Mouse (Mus musculus) left cerebral cortex, postnatal 25 days (tissue): ENCODE measurements around the gene Eya2. TPM values are rescaled to one million over a fixed set of nuclear protein-coding genes. Genes with fewer than 3 reads are reported as not detected.

Experiments
- DNase-seq, 2 experiments: peaks; one replicate each; pipeline ENCODE4 v3.0.0; 2022; ENCODE audit warnings: low spot score in 2 of 2, mixed read lengths in 1 of 2
- intact Hi-C: fragments of 180-260 bp; cut with DNase I; formaldehyde crosslinking; loops from one replicate; pipeline ENCODE4 v1.15.1; 2025
- total RNA-seq, 2 experiments: library from RNA; stranded (reverse); gene quantifications; 2 replicates each; pipeline ENCODE4 v1.2.3; 2021

The Eya2 gene
- total RNA-seq, 2 experiments from 2014 or later, result 3.5 to 3.6 TPM

DNA sequence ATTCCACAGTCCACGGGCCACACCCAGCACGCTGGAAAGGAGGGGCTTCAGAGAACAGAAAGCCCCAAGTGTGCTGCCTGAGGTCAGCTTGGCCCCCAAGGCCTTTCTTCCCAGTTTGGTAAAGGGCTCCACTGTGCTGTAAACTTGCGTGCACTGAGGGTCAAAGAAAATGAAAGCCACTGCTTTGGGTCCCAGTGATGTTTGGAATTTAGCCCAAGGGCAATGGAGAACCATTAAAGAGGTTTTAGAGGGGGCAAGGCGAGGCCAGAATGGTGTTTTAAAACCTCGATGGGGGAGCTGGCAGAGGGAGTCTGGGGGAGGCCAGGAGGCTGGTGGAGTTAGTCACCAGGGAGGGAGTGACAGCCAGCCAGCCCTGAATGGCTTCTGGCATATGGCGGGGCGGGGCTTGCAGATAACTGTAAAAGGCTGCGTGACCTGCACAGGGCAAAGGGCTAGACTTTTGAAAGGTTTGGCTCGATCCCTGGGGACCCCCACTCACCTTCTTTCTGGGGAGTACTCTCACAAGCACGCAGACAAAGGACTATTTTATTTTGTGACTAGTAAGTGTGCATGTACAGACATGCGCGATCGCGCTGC is 47.2 kb downstream of the Eya2 start:
- no peak for DNase-seq
- intact Hi-C loops, result no loop called here

DNA sequence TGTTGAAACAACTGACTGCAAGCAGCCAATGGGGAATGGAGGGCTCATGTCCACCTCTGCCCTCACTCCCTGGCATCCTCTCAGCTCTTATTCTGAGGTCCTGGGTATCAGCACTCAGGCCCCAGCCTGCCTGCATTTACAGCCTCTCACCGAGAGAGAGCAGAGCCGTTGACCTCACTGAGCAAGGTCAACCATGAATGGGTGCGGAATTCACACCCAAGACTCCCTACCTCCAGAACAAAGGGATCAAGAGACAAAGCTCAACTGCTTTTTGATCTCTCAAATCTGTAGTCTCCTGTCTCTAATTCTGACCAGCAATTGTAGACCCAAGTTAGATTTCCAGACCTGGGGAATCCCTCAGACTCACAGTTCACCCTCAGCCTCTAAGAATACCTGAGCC is 48.8 kb downstream of the Eya2 start:
- intact Hi-C loops, result no loop called here
- no peak for DNase-seq

DNA sequence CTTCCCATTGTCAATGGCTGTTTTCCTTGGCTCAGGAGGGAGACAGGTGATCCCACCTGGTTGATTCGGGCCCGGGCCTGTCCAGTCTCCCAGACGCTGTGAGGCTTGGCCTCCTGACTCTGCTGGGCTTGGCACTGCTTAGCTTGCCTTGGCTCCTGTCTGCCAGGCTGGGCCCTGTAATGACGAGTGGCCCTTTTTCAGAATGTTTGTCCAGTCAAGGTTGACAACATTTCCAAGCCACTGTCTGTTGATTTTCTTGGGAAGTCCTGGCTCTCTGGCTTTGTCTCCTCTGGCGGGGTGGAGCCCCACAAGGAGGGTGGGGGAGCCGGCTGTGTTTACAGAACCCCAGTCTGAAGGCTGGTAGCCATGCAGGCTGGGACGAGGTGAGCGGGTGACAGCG is 49.2 kb downstream of the Eya2 start:
- intact Hi-C loops, result no loop called here
- DNase-seq, result no peak

DNA sequence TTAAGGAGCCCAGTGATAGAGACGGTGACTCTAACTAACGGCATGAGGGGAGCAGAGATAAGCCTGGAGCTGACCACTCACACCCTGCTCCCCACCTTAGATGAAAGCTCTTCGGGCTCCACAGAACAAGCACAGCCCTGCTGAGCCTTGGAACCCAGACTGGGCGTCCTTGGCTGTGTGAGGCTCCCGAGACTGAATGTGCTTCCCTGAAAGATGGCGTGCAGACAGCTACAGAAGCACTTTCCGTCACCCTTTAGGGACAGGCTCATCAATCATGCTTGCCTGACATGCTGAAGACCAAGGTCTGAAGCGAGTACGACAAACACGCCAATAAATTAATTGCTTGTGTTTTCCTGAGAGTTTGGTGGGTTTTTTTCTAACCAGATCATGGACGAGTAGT is 56.2 kb downstream of the Eya2 start:
- intact Hi-C loops, result no loop called here
- no peak for DNase-seq

DNA sequence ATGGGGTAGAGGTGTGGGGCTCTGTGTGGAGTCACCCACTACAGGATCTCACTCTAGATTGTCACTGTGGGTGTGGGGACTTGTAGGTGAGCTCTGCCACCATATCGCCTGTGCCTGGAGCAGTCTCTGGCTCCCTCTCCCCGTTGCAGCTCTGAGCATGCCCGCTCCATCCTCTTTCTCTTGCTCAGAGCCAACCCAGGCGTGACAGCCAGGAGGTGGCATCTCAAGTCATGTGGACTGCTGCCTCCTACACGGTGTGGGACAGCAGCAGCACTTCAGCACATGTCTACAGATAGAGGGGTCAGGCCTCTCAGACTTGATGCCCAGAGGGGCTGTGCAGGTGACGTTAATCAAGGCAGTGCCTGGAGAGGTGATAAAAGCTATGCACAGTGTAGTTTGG is 57.4 kb downstream of the Eya2 start:
- peak in 1 of 2 experiments; percentile 41 for DNase-seq
- intact Hi-C loops, result no loop called here

DNA sequence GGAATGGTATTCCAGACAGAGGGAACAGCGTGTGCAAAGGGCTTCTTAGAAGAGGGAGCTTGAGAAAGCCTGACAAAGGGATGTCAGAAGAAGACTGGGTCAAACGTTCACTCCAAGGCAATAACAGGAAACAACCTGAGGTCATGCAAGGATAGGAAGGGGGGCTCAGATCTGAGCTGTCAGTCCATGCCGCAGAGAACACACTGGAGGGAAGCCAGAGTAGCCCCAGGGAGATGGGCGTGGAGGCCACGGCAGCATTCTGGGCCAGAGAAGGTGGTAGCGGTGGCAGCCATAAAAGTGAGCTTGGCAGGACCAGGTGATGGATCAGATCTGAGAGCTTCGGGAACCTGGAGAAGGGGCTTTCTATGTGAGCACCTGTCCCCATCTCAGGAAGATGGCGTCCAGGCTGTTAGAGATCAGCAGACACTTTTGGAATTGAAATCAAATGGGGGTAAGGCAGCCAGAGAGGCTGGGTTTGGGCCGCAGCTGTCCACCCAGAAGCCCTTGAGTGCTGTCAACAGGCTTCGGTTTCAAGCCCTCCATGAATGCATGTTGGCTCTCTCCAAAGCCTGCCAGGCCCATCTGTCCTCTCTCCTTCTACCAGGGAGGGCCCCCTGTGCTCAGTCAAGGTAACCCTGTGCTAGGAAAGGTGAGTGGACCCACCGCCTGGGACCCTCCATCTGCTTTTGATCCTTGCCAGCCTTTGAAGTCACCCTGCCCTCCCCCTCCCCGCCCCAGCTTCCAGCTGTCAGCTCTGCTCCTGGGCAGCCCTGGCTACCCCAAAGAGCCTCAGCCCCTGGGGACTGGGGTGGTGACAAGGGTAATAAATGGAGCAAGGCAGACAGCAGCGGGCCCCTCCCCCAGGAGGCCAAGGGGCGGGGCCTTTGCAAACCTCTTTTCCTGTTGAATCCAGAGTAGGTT is 58.4 kb downstream of the Eya2 start:
- intact Hi-C loops, result no loop called here

DNA sequence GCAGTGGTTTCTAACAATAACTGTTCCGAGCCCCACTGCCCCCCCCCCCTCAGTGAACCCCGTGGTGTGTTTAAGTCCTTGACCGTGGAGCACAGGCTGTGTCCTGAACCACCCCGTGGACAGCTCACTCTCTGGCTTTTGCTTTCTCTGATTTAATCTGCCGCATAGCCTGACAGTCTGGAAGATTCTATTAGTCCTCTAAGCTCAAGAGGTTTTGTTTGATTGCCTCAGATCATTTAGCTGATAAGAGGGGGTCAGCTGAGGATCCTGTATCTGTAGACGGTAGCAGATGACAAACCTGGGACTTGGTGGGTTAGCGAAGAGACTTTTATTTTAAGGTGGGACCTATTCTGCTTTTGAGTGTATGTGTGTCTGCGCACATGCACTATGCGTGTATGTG is 59.3 kb downstream of the Eya2 start:
- intact Hi-C loops, result no loop called here

More for the DNA sequence above, 58.4 kb downstream of the Eya2 start:
- DNase-seq, result no peak

DNA sequence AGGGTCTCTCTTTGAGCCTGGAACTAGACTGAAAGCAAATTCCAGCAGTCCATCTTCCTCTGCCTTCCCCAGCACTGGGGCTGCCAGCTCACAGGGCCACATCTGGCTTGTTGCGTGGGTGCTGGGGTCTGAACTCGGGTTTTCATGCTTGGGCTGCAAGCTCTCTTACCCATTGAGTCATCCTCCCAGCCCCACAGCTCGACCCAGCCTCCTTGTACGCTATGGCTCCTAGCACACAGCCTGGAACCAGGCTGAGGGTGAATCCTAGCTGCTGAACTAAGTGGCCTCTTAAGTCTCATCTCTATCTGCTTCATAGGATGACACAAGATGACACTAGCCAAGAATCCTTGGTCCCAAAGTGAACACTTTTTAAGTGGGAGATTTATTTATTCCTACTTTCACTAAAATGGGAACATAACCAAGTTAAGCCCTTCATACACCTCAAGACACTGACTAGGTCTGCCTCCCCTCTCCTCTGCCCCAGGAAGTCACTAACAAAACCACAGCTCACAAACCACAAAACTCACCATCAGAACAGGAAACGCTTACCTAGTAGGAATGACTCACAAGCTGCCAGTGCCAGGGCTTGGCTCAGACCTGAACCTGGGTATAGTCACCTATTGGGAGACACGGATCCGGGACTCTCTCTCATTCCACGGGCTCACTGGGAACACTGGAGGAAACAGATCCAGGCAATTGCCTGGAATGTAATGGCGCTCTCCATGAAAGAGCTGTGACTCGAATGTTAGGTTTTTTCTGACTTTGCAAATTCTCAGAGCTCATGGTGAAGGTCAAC is 60.1 kb downstream of the Eya2 start:
- no peak for DNase-seq
- intact Hi-C loops, result no loop called here

More for the DNA sequence above, 59.3 kb downstream of the Eya2 start:
- no peak for DNase-seq

DNA sequence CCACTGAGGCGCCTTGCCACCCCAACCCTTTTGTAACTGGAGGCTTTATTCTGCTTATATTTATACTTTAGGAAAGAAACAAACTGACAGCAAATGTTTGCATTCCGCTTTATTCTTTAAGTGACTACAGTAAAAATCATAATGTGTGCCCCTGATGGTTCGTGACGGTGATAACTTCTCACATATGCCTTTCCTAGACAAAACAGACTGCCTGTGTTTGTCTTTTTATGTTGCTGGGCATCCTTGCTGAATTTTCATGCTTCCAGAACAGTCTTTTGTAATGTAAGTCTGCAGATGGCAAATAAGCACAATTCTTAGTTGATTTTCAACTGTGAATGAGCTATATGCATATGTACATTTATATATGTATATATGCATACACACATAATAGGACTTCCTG is 61.7 kb downstream of the Eya2 start:
- intact Hi-C loops, result no loop called here
- DNase-seq, result no peak

DNA sequence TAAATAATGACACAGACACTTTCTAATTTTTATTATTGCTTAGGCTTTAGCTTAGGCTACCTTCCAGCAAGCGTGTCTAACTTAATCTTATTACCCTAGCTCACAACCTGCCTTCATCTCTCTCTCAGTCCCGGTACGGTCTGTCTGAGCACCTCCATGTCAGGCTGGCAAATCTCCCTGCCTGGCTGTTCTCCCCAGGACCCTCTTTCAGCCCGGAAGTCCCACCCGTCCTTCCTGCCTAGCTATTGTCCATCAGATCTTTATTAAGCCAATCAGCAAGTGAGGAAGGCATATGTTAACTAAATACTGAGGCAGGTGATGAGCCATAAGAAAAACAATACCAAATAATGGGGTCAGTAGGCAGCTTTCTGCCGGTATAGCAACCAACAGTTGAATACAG is 62.1 kb downstream of the Eya2 start:
- intact Hi-C loops, result no loop called here
- DNase-seq, result no peak

DNA sequence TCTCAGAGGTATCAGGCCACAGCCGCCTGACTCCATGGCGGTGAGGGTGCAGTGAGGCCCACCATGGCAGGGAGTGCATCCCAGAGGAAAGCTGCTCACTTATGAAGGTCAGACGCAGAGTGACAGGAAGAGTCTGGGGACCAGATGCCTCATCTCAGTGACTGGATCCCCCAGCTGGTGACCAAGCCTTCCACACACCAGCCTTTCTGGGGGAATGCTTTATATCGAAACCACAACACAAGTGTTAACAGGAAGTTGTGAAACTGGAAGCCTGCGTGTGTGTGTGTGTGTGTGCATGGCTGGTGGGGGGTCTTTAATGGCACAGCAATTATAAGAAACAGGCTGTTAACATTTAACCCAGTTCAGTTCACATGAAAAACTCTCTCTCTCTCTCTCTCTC is 64.7 kb downstream of the Eya2 start:
- intact Hi-C loops, result no loop called here
- DNase-seq, result no peak

DNA sequence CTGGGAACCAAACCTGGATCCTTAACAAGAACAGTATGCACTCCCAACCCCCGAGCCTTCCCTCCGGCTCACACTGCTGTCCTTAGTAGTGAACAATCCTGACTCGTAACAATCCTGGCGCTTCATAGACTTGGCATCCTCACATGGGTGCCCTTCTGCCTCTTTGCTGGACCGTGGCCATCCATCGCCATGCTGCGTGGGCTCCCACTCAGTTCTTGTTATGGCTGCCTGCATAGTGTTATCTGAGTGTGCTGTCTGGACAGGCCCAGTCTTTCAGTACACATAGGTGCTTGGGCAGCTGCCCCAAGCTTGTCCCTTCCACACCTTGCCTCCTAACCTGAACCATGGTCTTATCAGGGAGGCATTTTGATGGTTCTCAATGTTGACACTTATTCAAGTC is 68.4 kb downstream of the Eya2 start:
- intact Hi-C loops, result no loop called here
- no peak for DNase-seq

DNA sequence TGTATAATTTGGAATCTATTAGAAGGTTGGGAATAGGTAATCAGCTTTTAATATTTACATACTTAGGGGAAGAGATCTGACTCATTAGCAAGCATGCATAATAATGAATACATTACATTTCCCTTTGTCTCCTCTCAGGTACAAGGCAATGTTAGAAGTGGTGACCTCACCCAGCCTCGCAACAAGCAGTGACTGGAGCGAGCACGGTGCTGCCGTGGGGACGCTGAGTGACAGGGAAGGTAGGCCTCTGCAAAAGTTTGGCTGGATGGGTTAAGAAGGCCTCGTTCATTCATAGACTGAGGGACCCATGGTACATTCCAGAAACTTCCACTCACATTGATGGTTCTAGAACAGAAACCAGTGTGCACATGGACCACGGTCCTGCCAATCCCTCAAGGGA is 69.8 kb downstream of the Eya2 start:
- intact Hi-C loops, result no loop called here
- DNase-seq, result no peak

DNA sequence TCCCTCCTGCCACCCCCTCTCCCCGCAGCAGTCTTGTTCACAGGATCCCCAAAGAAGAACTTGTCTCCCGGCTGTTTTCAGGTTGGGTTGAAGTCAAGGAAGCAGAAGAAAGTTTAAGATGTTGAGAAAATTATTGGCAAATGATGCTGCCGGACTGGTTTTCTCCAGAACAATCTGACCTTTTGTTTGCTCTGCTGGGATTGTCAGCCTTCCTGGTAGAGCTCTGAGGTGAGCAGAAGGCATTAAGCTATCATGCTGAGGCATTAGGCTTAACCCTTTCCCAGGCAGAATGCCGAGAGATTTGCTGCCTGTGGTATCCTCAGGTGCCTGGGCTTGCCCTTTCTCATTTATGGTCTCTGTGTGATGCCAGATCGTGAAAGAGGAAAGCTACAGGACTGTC is 70.3 kb downstream of the Eya2 start:
- no peak for DNase-seq
- intact Hi-C loops, result no loop called here

DNA sequence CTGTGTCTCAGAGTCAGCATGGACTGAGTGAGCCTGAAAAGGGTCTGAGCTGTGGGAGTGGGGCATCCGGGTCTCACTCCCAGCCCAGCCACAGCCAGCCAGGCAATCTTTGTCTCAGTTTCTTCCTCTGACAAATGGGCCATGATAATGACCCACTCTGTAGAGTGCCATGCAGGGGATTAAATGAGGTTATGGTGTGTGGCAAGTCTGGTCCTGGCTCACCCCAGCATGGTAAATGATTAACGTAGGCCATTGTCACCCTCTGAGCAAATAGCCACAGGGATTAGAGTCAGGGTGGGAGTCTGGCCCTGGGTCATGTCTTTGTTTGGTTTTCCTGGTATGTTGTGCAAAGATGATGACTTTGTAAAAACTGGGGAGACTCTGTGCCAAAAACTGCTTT is 72.3 kb downstream of the Eya2 start:
- DNase-seq, result no peak
- intact Hi-C loops, result no loop called here

DNA sequence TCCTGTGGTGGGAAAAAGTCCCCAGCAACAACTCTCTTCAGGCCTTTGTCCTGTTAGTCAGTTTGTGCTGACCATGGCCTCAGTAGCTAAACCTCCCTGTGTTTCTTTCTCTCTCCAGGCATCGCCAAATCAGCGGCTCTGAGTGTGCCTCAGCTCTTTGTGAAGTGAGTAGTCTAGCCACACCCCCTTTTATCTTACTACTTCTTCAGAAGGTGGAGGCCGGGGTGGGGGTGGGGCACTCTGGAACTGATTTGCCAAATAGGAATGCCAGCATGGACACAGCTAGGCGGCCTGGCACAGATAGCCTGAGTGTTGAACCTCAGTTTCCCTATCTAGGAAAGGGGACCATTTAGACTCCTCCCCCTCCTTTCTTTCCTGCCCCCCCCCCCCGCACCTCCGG is 87.9 kb downstream of the Eya2 start:
- intact Hi-C loops, result no loop called here
- no peak for DNase-seq

DNA sequence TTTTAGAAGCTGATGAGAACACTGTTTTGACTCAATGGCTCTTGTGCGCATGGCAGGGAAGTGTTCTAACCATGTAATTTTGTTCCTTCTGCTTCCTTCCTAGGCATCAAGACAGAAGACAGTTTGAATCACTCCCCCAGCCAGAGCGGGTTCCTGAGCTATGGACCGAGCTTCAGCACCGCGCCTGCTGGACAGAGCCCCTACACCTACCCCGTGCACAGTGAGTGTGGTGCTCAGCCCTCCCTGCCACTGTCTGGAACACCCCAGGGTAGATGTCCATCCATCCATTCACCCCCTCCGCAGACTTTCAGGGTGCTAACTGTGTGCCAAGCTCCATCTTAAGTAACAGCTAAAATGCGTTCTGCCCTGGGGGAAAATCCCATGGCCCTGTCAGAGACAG is 92.7 kb downstream of the Eya2 start:
- DNase-seq, result no peak
- intact Hi-C loops, result no loop called here

DNA sequence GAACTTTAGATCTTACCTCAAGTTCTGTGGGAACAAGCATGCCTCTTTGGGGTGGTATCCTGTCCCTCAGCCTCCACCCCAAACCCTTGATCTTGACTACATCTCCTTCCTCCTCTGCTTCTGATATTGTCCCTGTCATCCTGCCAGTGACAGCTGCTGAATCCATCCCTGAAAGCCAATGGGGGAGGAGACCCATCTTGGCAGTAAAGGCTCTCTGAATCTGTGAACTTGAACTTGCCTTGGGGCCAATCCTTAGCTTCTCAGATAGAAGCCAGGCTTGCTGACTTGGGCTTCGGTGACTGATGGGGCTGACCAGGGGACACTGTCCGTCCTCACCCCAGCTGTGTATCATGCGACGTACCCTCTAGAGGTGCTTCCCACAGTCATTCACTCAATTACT is 94.1 kb downstream of the Eya2 start:
- intact Hi-C loops, result no loop called here
- DNase-seq, result no peak

DNA sequence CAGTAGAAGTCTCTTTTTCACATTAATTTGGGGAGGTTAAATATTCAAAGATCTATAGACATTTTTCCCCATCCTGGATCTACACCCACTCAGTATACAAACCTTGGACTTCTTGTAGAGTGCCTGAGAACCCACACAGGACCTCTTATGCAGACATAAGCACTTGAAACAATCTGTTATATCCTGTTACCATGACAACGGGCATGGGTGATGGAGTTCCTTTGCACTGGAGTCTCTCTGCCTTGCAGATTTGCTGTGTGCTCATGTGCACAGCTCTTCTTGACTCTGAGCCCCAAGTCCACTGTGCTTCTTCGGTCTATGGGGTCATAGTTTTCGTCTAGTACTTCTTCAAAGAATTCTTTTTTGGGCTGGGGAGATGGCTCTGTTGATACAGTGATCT is 96.2 kb downstream of the Eya2 start:
- intact Hi-C loops, result no loop called here
- DNase-seq, result no peak

DNA sequence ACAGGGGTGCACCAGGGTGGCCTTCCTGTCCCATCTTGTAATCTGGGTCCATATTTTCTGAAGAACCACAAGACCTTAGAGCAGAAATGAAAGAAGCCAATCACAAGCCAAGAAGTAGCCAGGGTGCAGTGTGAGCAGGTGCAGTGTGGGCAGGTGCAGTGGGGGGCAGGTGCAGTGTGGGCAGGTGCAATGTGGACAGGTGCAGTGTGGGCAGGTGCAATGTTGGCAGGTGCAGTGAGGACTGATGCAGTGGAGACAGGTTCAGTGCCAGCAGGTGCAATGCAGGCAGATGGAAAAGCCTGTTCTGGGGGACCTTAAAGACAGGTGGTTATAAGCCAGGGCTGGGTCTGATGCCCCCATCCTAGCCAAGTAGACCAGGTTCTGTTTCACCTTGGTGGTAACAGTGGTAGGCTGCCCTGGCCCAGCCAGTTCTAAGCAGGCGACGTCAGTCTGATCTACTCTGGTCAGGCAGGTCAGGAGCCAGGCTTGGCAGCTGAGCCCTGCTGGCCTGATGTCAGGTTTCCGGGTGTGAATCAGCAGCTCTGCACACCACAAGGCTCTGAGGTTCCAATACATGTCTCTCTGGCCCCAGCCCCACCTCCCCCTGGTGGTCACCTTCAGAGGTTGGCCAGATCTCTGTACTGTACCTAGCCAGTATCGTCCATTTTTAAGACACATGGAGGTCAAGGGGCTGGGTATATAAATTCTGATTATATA is 98.3 kb downstream of the Eya2 start:
- DNase-seq, result no peak
- intact Hi-C loops, result no loop called here
